24 mouse cellular contexts compared by ENCODE assay signal in genomic region chr9:78013813-78014212, GRCm38 (mm10). TPM values are rescaled to one million over a fixed set of nuclear protein-coding genes. Genes with fewer than 3 reads are reported as not detected.
DNase-seq lines count a peak whose midpoint lies in the region; ATAC-seq and TF ChIP-seq lines count a peak whose summit lies in the region.
"Had no signal": no experiment of that assay in that cellular context is flagged by ENCODE, and none has a peak within 500 bp of the region (broad histone marks: within the 10 kb centered on the region; RNA-seq: fewer than 3 reads in every experiment).

No protein-coding gene starts in this region.

- no peak for DNase-seq in gastrocnemius, adult 2 months
- DNase-seq in gastrocnemius, postnatal 14 days: no peak
- DNase-seq in liver, embryonic 14.5 days (ENCODE audit: low read depth in 3 of 3, low spot score in 3 of 3): no peak
- DNase-seq in yolk sac, embryonic 10.5 days (ENCODE audit: low spot score): no peak
- DNase-seq: adrenal gland, adult 2 months; B cell, adult 2 months; cerebellum, adult 9-11 months; heart, postnatal 10 days; kidney, postnatal 14 days; thymus, postnatal 4 days had no signal

- no peaks in the 10 kb centered on the region for H3K27me3 ChIP-seq in liver, embryonic 14.5 days (ENCODE audit: control insufficient read depth, insufficient read depth, low read length)
- H3K27me3 ChIP-seq in liver, embryonic 12.5 days (replicated peaks): peaks cover 29% of the 10 kb centered on the region
- peaks cover 10% of the 10 kb centered on the region; the same call in 1 of the 2 replicates for H3K27me3 ChIP-seq in E14TG2a.4 (ENCODE audit: insufficient read depth, low read length)
- H3K27me3 ChIP-seq: lung, embryonic 15.5 days; neural tube, embryonic 12.5 days; stomach, embryonic 15.5 days had no signal

- H3K9me3 ChIP-seq in liver, embryonic 14.5 days (ENCODE audit: control insufficient read depth, low read length): no peaks in the 10 kb centered on the region
- no peaks in the 10 kb centered on the region for H3K9me3 ChIP-seq in liver, embryonic 12.5 days (replicated peaks)
- no peaks in the 10 kb centered on the region for H3K9me3 ChIP-seq in E14TG2a.4 (ENCODE audit: low read length)
- H3K9me3 ChIP-seq: limb, embryonic 10.5 days; lung, embryonic 15.5 days; midbrain, embryonic 12.5 days; neural tube, embryonic 12.5 days; stomach, embryonic 15.5 days had no signal

- peak; percentile 28; the same call in 1 of the 2 replicates for TF ChIP-seq CTCF in gastrocnemius, adult 2 months (IDR thresholded peaks at IDR 0.05)
- peak; percentile 58; the same call in 1 of the 2 replicates for TF ChIP-seq CTCF in liver, embryonic 14.5 days (IDR thresholded peaks at IDR 0.05; ENCODE audit: low read depth)
- TF ChIP-seq CTCF in E14TG2a.4 (conservative IDR thresholded peaks at IDR 0.05; ENCODE audit: low read length): peak; percentile 31

- H3K4me1 ChIP-seq in liver, embryonic 14.5 days (replicated peaks; ENCODE audit: control insufficient read depth in 2 of 2, insufficient read depth in 2 of 2, low read length in 1 of 2): no peaks in the 10 kb centered on the region
- H3K4me1 ChIP-seq in liver, embryonic 12.5 days: no peaks in the 10 kb centered on the region
- peaks cover 6% of the 10 kb centered on the region for H3K4me1 ChIP-seq in E14TG2a.4 (replicated peaks; ENCODE audit: low read depth, low read length)
- H3K4me1 ChIP-seq: limb, embryonic 10.5 days; midbrain, embryonic 12.5 days; neural tube, embryonic 12.5 days; stomach, embryonic 15.5 days had no signal

- intact Hi-C loops in gastrocnemius, adult 2 months (cut with DNase I): no loop called here
- intact Hi-C loops in gastrocnemius, postnatal 14 days (cut with DNase I; ENCODE audit: low total_unique reads): loop anchor here (5.0 kb wide), 1 partner anchor 102 kb away; no protein-coding TSS in a partner anchor

- H3K9ac ChIP-seq in liver, embryonic 14.5 days (replicated peaks): no peak overlapping the region
- no peak overlapping the region for H3K9ac ChIP-seq in liver, embryonic 12.5 days
- H3K9ac ChIP-seq: lung, embryonic 15.5 days; midbrain, embryonic 12.5 days; neural tube, embryonic 12.5 days; stomach, embryonic 15.5 days had no signal

- H3K4me3 ChIP-seq in gastrocnemius, adult 2 months: no peak overlapping the region
- no peak overlapping the region for H3K4me3 ChIP-seq in liver, embryonic 14.5 days (ENCODE audit: insufficient read depth in 1 of 2, low read depth in 2 of 2, low read length in 2 of 2)
- H3K4me3 ChIP-seq in liver, embryonic 12.5 days: no peak overlapping the region
- H3K4me3 ChIP-seq in E14TG2a.4 (replicated peaks; ENCODE audit: low read length): no peak overlapping the region
- H3K4me3 ChIP-seq: erythroblast, embryonic 14.5 days; limb, embryonic 10.5 days; lung, embryonic 15.5 days; midbrain, embryonic 12.5 days; neural tube, embryonic 12.5 days; stomach, embryonic 15.5 days had no signal

- no peaks in the 10 kb centered on the region for H3K36me3 ChIP-seq in liver, embryonic 14.5 days (replicated peaks; ENCODE audit: control insufficient read depth, insufficient read depth, low read depth)
- no peaks in the 10 kb centered on the region for H3K36me3 ChIP-seq in liver, embryonic 12.5 days
- no peaks in the 10 kb centered on the region for H3K36me3 ChIP-seq in E14TG2a.4 (ENCODE audit: insufficient read depth, low read length)
- H3K36me3 ChIP-seq: limb, embryonic 10.5 days; lung, embryonic 15.5 days; midbrain, embryonic 12.5 days; neural tube, embryonic 12.5 days; stomach, embryonic 15.5 days had no signal

- WGBS in liver, embryonic 14.5 days (ENCODE audit: insufficient replicate concordance): 21% methylated on average over 1 of the region's 1 CpGs
- WGBS in liver, embryonic 12.5 days (ENCODE audit: insufficient replicate concordance): 18% methylated on average over 1 of the region's 1 CpGs

- ATAC-seq in liver, embryonic 14.5 days (ENCODE audit: insufficient read depth): no peak
- ATAC-seq in liver, embryonic 12.5 days: no peak
- 0 out of 2 replicates have a peak, but pooled peaks have one; percentile 35 for ATAC-seq in erythroid progenitor cell, adult 5-6 weeks (replicated peaks; ENCODE audit: low FRiP score, poor library complexity, severe bottlenecking)
- no peak for ATAC-seq in cerebellum, adult (ENCODE audit: insufficient number of reproducible peaks, low FRiP score, low TSS enrichment)
- ATAC-seq: hindbrain, embryonic 16.5 days had no signal

- H3K27ac ChIP-seq in gastrocnemius, adult 2 months: no peak overlapping the region
- no peak overlapping the region for H3K27ac ChIP-seq in liver, embryonic 14.5 days
- no peak overlapping the region for H3K27ac ChIP-seq in liver, embryonic 12.5 days
- H3K27ac ChIP-seq: limb, embryonic 10.5 days; lung, embryonic 15.5 days; midbrain, embryonic 12.5 days; neural tube, embryonic 12.5 days; stomach, embryonic 15.5 days had no signal

- TF ChIP-seq EP300 in liver, embryonic 14.5 days (IDR thresholded peaks at IDR 0.05; ENCODE audit: low read depth): no peak

- no peak overlapping the region for H3K4me2 ChIP-seq in liver, embryonic 14.5 days (ENCODE audit: low read depth)
- no peak overlapping the region for H3K4me2 ChIP-seq in liver, embryonic 12.5 days
- H3K4me2 ChIP-seq: lung, embryonic 15.5 days; midbrain, embryonic 12.5 days; neural tube, embryonic 12.5 days; stomach, embryonic 15.5 days had no signal

RNA-seq across cellular contexts. Expression of gene Gcm1, which starts 37.9 kb away (rescaled TPM):
- not detected for total RNA-seq in gastrocnemius, adult 2 months (2021)
- total RNA-seq in gastrocnemius, postnatal 14 days (2021): not detected
- polyA plus RNA-seq in liver, embryonic 14.5 days (2012; rRNA removed): not detected in 2 replicates
- polyA plus RNA-seq in liver, embryonic 14.5 days (2014; fragmentation: Nextera tagmentation; extraction: Ambion mirVana): not detected in 2 replicates
- not detected in 2 replicates for polyA plus RNA-seq in liver, embryonic 12.5 days (2016; fragmentation: Nextera tagmentation; extraction: Ambion mirVana)
- not detected in 2 replicates for total RNA-seq in erythroid progenitor cell, adult 5-6 weeks (2015; ENCODE audit: low replicate concordance)
- total RNA-seq in erythroid progenitor cell, adult 5-6 weeks (2017; ENCODE audit: low replicate concordance): not detected in 2 replicates
- total RNA-seq: adrenal gland, adult 2 months; granulocyte monocyte progenitor cell, adult 5-6 weeks; heart, postnatal 10 days; layer of hippocampus, postnatal 10 days had no signal
- polyA plus RNA-seq: adrenal gland, adult 2 months; erythroblast, embryonic 14.5 days; hindbrain, embryonic 16.5 days; limb, embryonic 10.5 days; neural tube, embryonic 12.5 days; small intestine, adult 2 months; stomach, embryonic 15.5 days had no signal
